Mouse (Mus musculus) intestine, embryonic 16.5 days (tissue): Measurements from ENCODE around the gene Mef2b. TPM values are rescaled to one million over a fixed set of nuclear protein-coding genes. Genes with fewer than 3 reads are reported as not detected.

Experiments used
- ATAC-seq: fragments of 200-750 bp; cut with Nextera tagmentation; 2 replicates; pipeline ENCODE4 v1.8.0; 2017; ENCODE audit warnings: moderate TSS enrichment, moderate library complexity
- H3K27ac ChIP-seq: fragments of 300-500 bp; sonication (generic); 2 replicates; pipeline ENCODE4 v1.5.1; 2014; ENCODE audit warnings: mild to moderate bottlenecking, low read length
- H3K27me3 ChIP-seq: fragments of 300-500 bp; sonication (generic); replicated peaks from 2 replicates; pipeline ENCODE4 v1.6.1; 2014; ENCODE audit warnings: low read length, control low read depth, mixed read lengths; ENCODE audit not compliant: control insufficient read depth, insufficient read depth
- H3K36me3 ChIP-seq: fragments of 300-500 bp; sonication (generic); 2 replicates; pipeline ENCODE4 v1.6.1; 2014; ENCODE audit warnings: low read length, control low read depth; ENCODE audit not compliant: control insufficient read depth, insufficient read depth
- H3K4me1 ChIP-seq: fragments of 300-500 bp; sonication (generic); 2 replicates; pipeline ENCODE4 v1.6.1; 2014; ENCODE audit warnings: low read length, control low read depth, mixed read lengths; ENCODE audit not compliant: control insufficient read depth, insufficient read depth
- H3K4me2 ChIP-seq: fragments of 300-500 bp; sonication (generic); 2 replicates; pipeline ENCODE4 v1.6.1; 2014; ENCODE audit warnings: low read depth, low read length, control low read depth
- H3K4me3 ChIP-seq: fragments of 300-500 bp; sonication (generic); 2 replicates; pipeline ENCODE4 v1.5.1; 2014; ENCODE audit warnings: mild to moderate bottlenecking, low read length
- H3K9ac ChIP-seq: fragments of 300-500 bp; sonication (generic); 2 replicates; pipeline ENCODE4 v1.6.1; 2014; ENCODE audit warnings: low read depth, low read length
- H3K9me3 ChIP-seq: fragments of 300-500 bp; sonication (generic); 2 replicates; pipeline ENCODE4 v1.6.1; 2016; ENCODE audit warnings: low read length, control low read depth; ENCODE audit not compliant: control insufficient read depth
- WGBS: fragments of 180-500 bp; shearing (Covaris S2); extraction: QIAGEN DNeasy Blood & Tissue Kit; methylation state at CpG from one replicate; pipeline ENCODE4 v1.1.7; 2014; 5-methylcytosine and 5-hydroxymethylcytosine counted together
- polyA plus RNA-seq: library from polyadenylated mRNA; unstranded; fragments of >200 nt; fragmentation: Nextera tagmentation; extraction: Ambion mirVana; gene quantifications from 2 replicates; pipeline ENCODE4 v1.2.1, GENCODE M21; 2015

Mef2b gene
- 0.11 and 0.23 TPM in 2 replicates for polyA plus RNA-seq

- Histone ChIP-seq H3K4me2 (peak within 1 kb of the TSS; percentile 80), H3K9ac (peak within 1 kb of the TSS; percentile 82), H3K27ac (peak within 1 kb of the TSS; percentile 92), H3K4me3 (peak within 1 kb of the TSS; percentile 90), H3K9me3 (no peaks in the 10 kb centered on the region), H3K36me3 (peaks cover 4% of the 10 kb centered on the region; the same call in 1 of the 2 replicates), H3K4me1 (peaks cover 17% of the 10 kb centered on the region), H3K27me3 (no peaks in the 10 kb centered on the region)
- peak; percentile 98 for ATAC-seq
- under 1% methylated on average over 46 of the region's 46 CpGs for WGBS
These were observed at the start of gene Mef2b, which contains the start of the genes Rfxank and Borcs8 for GRCm38 (mm10) chr8:70139026-70139857. Mef2b (plus strand) TSS chr8:70139711. Rfxank (minus strand) TSS chr8:70139154. Borcs8 (plus strand) TSS chr8:70139499.

DNA sequence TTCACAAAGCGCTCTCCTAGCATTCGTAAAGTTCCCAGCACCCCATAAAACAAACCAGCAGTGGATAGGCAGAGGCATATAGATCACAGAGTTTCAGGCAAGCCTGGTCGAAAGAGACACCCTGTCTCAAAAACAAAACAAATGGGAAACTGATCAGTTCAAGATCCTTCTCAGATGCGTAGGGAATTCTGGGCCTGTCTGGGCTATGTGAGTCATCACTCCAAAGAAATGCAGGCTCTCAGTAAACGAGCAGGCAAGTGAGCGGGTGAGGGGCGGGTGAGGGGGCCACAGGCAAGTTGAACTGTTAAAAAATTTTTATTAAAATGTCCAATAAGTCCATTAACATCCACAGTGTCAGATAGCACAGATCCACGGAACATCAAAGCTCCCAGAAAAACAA is 46.7 kb upstream of the Mef2b start:
- H3K4me3 ChIP-seq, result no peak overlapping the region
- no peak overlapping the region for H3K27ac ChIP-seq
- H3K27me3 ChIP-seq, result peaks cover 31% of the 10 kb centered on the region
- H3K36me3 ChIP-seq, result no peaks in the 10 kb centered on the region
- WGBS, result 58% methylated on average over 8 of the region's 8 CpGs
- H3K4me2 ChIP-seq, result no peak overlapping the region
- H3K9me3 ChIP-seq, result no peaks in the 10 kb centered on the region
- peaks cover 4% of the 10 kb centered on the region; the same call in 1 of the 2 replicates for H3K4me1 ChIP-seq
- no peak for ATAC-seq
- no peak overlapping the region for H3K9ac ChIP-seq

DNA sequence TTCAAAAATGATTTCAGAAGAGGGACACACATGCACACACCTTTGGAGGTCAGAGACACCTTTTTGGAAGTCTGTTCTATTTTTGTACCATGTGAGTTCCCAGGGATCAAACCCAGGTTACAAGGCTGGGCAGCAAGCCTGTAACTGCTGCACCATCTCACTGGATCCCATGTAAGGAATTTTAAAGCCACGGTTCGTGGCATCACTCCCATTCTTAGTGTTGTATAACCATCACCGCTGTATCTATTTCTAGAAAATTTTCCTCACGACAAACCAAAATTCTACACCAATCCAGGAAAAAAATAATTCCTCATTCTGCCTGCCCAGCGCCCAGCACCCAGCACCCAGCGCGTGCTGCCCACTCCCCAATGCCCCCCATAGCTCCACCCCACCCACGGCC is 40.2 kb upstream of the Mef2b start:
- 68% methylated on average over 8 of the region's 8 CpGs for WGBS
- Histone ChIP-seq H3K4me2 (no peak overlapping the region), H3K9me3 (no peaks in the 10 kb centered on the region), H3K27me3 (no peaks in the 10 kb centered on the region), H3K4me3 (no peak overlapping the region), H3K4me1 (no peaks in the 10 kb centered on the region), H3K27ac (no peak overlapping the region), H3K36me3 (no peaks in the 10 kb centered on the region), H3K9ac (no peak overlapping the region)
- no peak for ATAC-seq

GRCm38 (mm10) chr8:70100241-70100640 is 39.3 kb upstream of the Mef2b start:
- H3K27me3 ChIP-seq, result no peaks in the 10 kb centered on the region
- no peaks in the 10 kb centered on the region for H3K36me3 ChIP-seq
- no peak overlapping the region for H3K4me2 ChIP-seq
- no peaks in the 10 kb centered on the region for H3K9me3 ChIP-seq
- H3K27ac ChIP-seq, result no peak overlapping the region
- 80% methylated on average over 8 of the region's 8 CpGs for WGBS
- no peak overlapping the region for H3K9ac ChIP-seq
- H3K4me1 ChIP-seq, result no peaks in the 10 kb centered on the region
- H3K4me3 ChIP-seq, result no peak overlapping the region
- ATAC-seq, result no peak

DNA sequence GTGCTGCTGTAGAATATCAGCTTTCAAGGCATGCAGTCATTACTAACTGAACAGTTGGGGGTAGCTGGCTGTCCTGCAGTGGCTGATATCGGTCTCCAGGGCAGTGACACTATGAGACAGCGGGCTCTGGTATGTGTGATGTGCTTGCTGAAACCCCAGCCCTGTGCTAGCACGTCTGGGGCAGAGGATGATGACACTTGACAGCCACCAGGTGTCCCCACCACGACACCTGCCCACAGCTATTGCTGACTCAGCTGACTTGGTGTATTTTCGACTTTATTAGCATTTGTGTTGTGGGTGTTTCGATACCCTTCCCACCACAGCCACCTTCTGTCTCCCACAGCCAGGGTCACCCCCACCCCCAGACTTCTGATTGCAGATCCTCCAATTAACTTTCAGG is 35.0 kb upstream of the Mef2b start:
- H3K4me2 ChIP-seq, result no peak overlapping the region
- no peaks in the 10 kb centered on the region for H3K36me3 ChIP-seq
- H3K27ac ChIP-seq, result no peak overlapping the region
- H3K9ac ChIP-seq, result no peak overlapping the region
- H3K9me3 ChIP-seq, result no peaks in the 10 kb centered on the region
- no peaks in the 10 kb centered on the region for H3K4me1 ChIP-seq
- peak; percentile 46; the same call in 1 of the 2 replicates for ATAC-seq
- H3K27me3 ChIP-seq, result no peaks in the 10 kb centered on the region; the same call in 1 of the 2 replicates
- WGBS, result 14% methylated on average over 6 of the region's 6 CpGs
- H3K4me3 ChIP-seq, result no peak overlapping the region

- Histone ChIP-seq H3K9me3 (no peaks in the 10 kb centered on the region), H3K4me1 (no peaks in the 10 kb centered on the region), H3K4me2 (no peak overlapping the region), H3K27ac (no peak overlapping the region), H3K9ac (no peak overlapping the region), H3K27me3 (no peaks in the 10 kb centered on the region; the same call in 1 of the 2 replicates), H3K36me3 (no peaks in the 10 kb centered on the region), H3K4me3 (no peak overlapping the region)
- no peak for ATAC-seq
- 75% methylated on average over 7 of the region's 7 CpGs for WGBS
These were observed 34.6 kb upstream of the Mef2b start for GRCm38 (mm10) chr8:70104922-70105321.

- WGBS, result 89% methylated on average over 2 of the region's 2 CpGs
- Histone ChIP-seq H3K4me3 (no peak overlapping the region), H3K4me2 (no peak overlapping the region), H3K9me3 (no peaks in the 10 kb centered on the region), H3K27me3 (peaks cover 47% of the 10 kb centered on the region), H3K36me3 (no peaks in the 10 kb centered on the region), H3K27ac (no peak overlapping the region), H3K9ac (no peak overlapping the region), H3K4me1 (no peaks in the 10 kb centered on the region)
- ATAC-seq, result no peak
These were observed 29.1 kb upstream of the Mef2b start for GRCm38 (mm10) chr8:70110451-70110850.

- no peak overlapping the region for H3K27ac ChIP-seq
- ATAC-seq, result no peak
- no peak overlapping the region for H3K4me3 ChIP-seq
- peaks cover 47% of the 10 kb centered on the region for H3K27me3 ChIP-seq
- no peaks in the 10 kb centered on the region for H3K9me3 ChIP-seq
- H3K4me2 ChIP-seq, result no peak overlapping the region
- no peaks in the 10 kb centered on the region for H3K36me3 ChIP-seq
- H3K9ac ChIP-seq, result no peak overlapping the region
- no peaks in the 10 kb centered on the region for H3K4me1 ChIP-seq
- 45% methylated on average over 23 of the region's 23 CpGs for WGBS
These were observed 28.2 kb upstream of the Mef2b start for GRCm38 (mm10) chr8:70111192-70111795.

GRCm38 (mm10) chr8:70112401-70113016 is 27.0 kb upstream of the Mef2b start:
- ATAC-seq, result no peak
- Histone ChIP-seq H3K4me3 (no peak overlapping the region), H3K27ac (no peak overlapping the region), H3K4me1 (no peaks in the 10 kb centered on the region), H3K9me3 (no peaks in the 10 kb centered on the region), H3K36me3 (no peaks in the 10 kb centered on the region), H3K27me3 (peaks cover 52% of the 10 kb centered on the region), H3K9ac (no peak overlapping the region), H3K4me2 (no peak overlapping the region)
- WGBS, result 7% methylated on average over 43 of the region's 43 CpGs
